Mouse (Mus musculus): ENCODE results near the gene Mrps15. TPM values are rescaled to one million over a fixed set of nuclear protein-coding genes. Genes with fewer than 3 reads are reported as not detected.

Mrps15 gene
- polyA plus RNA-seq (2012; rRNA removed; ENCODE audit: low replicate concordance): 61.6 and 88.3 TPM in 2 replicates

GRCm38 (mm10) chr4:126046851-126047585 lies at the start of gene Mrps15:
Gene Mrps15 (plus strand): TSS chr4:126046925.

GRCm38 (mm10) chr4:126024303-126024900 lies 22.3 kb upstream of the Mrps15 start, which contains the start of gene Csf3r:
Gene Csf3r (plus strand): TSS chr4:126024550.

GRCm38 (mm10) chr4:126058134-126058996 lies 11.6 kb downstream of the Mrps15 start, which contains the start of gene Oscp1:
Gene Oscp1 (plus strand): TSS chr4:126058565.

GRCm38 (mm10) chr4:126096464-126097111 lies 49.9 kb downstream of the Mrps15 start, which contains the start of gene Lsm10:
Gene Lsm10 (plus strand): TSS chr4:126096623.

GRCm38 (mm10) chr4:126103590-126104068 lies 56.9 kb downstream of the Mrps15 start, which contains the start of gene Stk40:
Gene Stk40 (plus strand): TSS chr4:126103957.

Other genes with a start within 250 kb of the Mrps15 start
- gene Csf3r, start 22.4 kb upstream of the Mrps15 start, polyA plus RNA-seq (2012; rRNA removed; ENCODE audit: low replicate concordance): 3.4 and 15.9 TPM in 2 replicates
- 7.1 and 8.5 TPM in 2 replicates for gene Oscp1, start 11.6 kb downstream of the Mrps15 start, polyA plus RNA-seq (2012; rRNA removed; ENCODE audit: low replicate concordance)
- gene Lsm10, start 49.7 kb downstream of the Mrps15 start, polyA plus RNA-seq (2012; rRNA removed; ENCODE audit: low replicate concordance): 67.9 and 81.9 TPM in 2 replicates
- gene Stk40, start 57.0 kb downstream of the Mrps15 start, polyA plus RNA-seq (2012; rRNA removed; ENCODE audit: low replicate concordance): 45.7 and 49.8 TPM in 2 replicates
- 56.7 and 137 TPM in 2 replicates for gene Eva1b, start 100.8 kb downstream of the Mrps15 start, polyA plus RNA-seq (2012; rRNA removed; ENCODE audit: low replicate concordance)
- 3.2 and 3.8 TPM in 2 replicates for gene Sh3d21, start 116.6 kb downstream of the Mrps15 start, polyA plus RNA-seq (2012; rRNA removed; ENCODE audit: low replicate concordance)
- 53.3 and 84.9 TPM in 2 replicates for gene Thrap3, start 155.8 kb downstream of the Mrps15 start, polyA plus RNA-seq (2012; rRNA removed; ENCODE audit: low replicate concordance)
- 88.8 and 106 TPM in 2 replicates for gene Map7d1, start 209.4 kb downstream of the Mrps15 start, polyA plus RNA-seq (2012; rRNA removed; ENCODE audit: low replicate concordance)
- gene Trappc3, start 215.4 kb downstream of the Mrps15 start, polyA plus RNA-seq (2012; rRNA removed; ENCODE audit: low replicate concordance): 68.1 and 71.5 TPM in 2 replicates
- gene Col8a2, start 239.9 kb downstream of the Mrps15 start, polyA plus RNA-seq (2012; rRNA removed; ENCODE audit: low replicate concordance): 0.82 and 5.8 TPM in 2 replicates

Measured in subcutaneous adipose tissue, adult 2 months (tissue).